Mouse (Mus musculus) testis, postnatal 14 days (tissue): ENCODE results near the gene Pim3.
A peak's percentile ranks its signal among the peaks of the same experiment; 100 is the strongest.

Experiments used
- DNase-seq: peaks from one replicate; pipeline ENCODE4 v3.0.0; 2021; ENCODE audit warnings: low spot score

Gene Pim3

GRCm38 (mm10) chr15:88881253-88882044, 19.5 kb downstream of the Pim3 start:
- no peak for DNase-seq

- DNase-seq, result no peak
These were observed 20.9 kb downstream of the Pim3 start for GRCm38 (mm10) chr15:88882851-88883250.

- DNase-seq, result no peak
These were observed 21.4 kb downstream of the Pim3 start for GRCm38 (mm10) chr15:88883342-88883741.

GRCm38 (mm10) chr15:88885376-88885775, 23.4 kb downstream of the Pim3 start:
- no peak for DNase-seq

GRCm38 (mm10) chr15:88889032-88889431, 27.0 kb downstream of the Pim3 start:
- DNase-seq, result no peak

- DNase-seq, result no peak
These were observed 28.0 kb downstream of the Pim3 start for GRCm38 (mm10) chr15:88889994-88890393.

- peak; percentile 84 for DNase-seq
These were observed 29.0 kb downstream of the Pim3 start for GRCm38 (mm10) chr15:88890751-88891675.

GRCm38 (mm10) chr15:88891676-88892040, 29.7 kb downstream of the Pim3 start:
- DNase-seq, result no peak

- DNase-seq, result no peak
These were observed 30.3 kb downstream of the Pim3 start for GRCm38 (mm10) chr15:88892252-88892651.

- DNase-seq, result no peak
These were observed 30.9 kb downstream of the Pim3 start for GRCm38 (mm10) chr15:88892876-88893275.

- DNase-seq, result no peak
These were observed 33.1 kb downstream of the Pim3 start for GRCm38 (mm10) chr15:88895119-88895518.

GRCm38 (mm10) chr15:88895891-88896290, 33.9 kb downstream of the Pim3 start:
- no peak for DNase-seq

GRCm38 (mm10) chr15:88896341-88896980, 34.5 kb downstream of the Pim3 start:
- no peak for DNase-seq

- no peak for DNase-seq
These were observed 40.4 kb downstream of the Pim3 start for GRCm38 (mm10) chr15:88902200-88902875.

- no peak for DNase-seq
These were observed 41.1 kb downstream of the Pim3 start for GRCm38 (mm10) chr15:88903086-88903485.

- DNase-seq, result no peak
These were observed 42.2 kb downstream of the Pim3 start for GRCm38 (mm10) chr15:88904056-88904811.

- DNase-seq, result no peak
These were observed 44.4 kb downstream of the Pim3 start for GRCm38 (mm10) chr15:88906347-88906746.

GRCm38 (mm10) chr15:88915046-88915445, 53.1 kb downstream of the Pim3 start:
- no peak for DNase-seq
